Mouse (Mus musculus): ENCODE measurements at regions not wholly inside any gene's neighbourhood (a gene's known extent, or its start where the extent isn't known, plus 50 kb on each side); places are given as distances from the start of the nearest gene placed in this dataset.

- TF ChIP-seq POLR2A (IDR thresholded peaks at IDR 0.05; ENCODE audit: low read depth, low read length) (no peak), CTCF (IDR thresholded peaks at IDR 0.05; ENCODE audit: extremely low read depth, insufficient read length, insufficient replicate concordance, low read depth, low read length) (no peak)
- Histone ChIP-seq H3K4me1 (ENCODE audit: control insufficient read depth, insufficient read depth, insufficient read length, low read length) (no peaks in the 10 kb centered on the region), H3K36me3 (ENCODE audit: control insufficient read depth, insufficient read depth, low read length) (no peaks in the 10 kb centered on the region), H3K27me3 (ENCODE audit: control insufficient read depth, insufficient read depth, low read length) (no peaks in the 10 kb centered on the region), H3K4me3 (ENCODE audit: low read depth, low read length) (no peak overlapping the region), H3K27ac (ENCODE audit: insufficient read depth, low read depth, low read length) (no peak overlapping the region)
- WGBS = 66% methylated on average over 9 of the region's 9 CpGs
These were observed 162.6 kb downstream of the Inhbb start for GRCm38 (mm10) chr1:119259455-119259854.

- Histone ChIP-seq H3K36me3 (ENCODE audit: control insufficient read depth, insufficient read depth, low read length) (no peaks in the 10 kb centered on the region), H3K4me1 (ENCODE audit: control insufficient read depth, insufficient read depth, insufficient read length, low read length) (no peaks in the 10 kb centered on the region), H3K27ac (ENCODE audit: insufficient read depth, low read depth, low read length) (no peak overlapping the region), H3K27me3 (ENCODE audit: control insufficient read depth, insufficient read depth, low read length) (no peaks in the 10 kb centered on the region), H3K4me3 (ENCODE audit: low read depth, low read length) (no peak overlapping the region)
- 79% methylated on average over 8 of the region's 8 CpGs for WGBS
- no peak for TF ChIP-seq CTCF (IDR thresholded peaks at IDR 0.05; ENCODE audit: extremely low read depth, insufficient read length, insufficient replicate concordance, low read depth, low read length)
- no peak for TF ChIP-seq POLR2A (IDR thresholded peaks at IDR 0.05; ENCODE audit: low read depth, low read length)
These were observed 165.3 kb downstream of the Inhbb start for GRCm38 (mm10) chr1:119256769-119257168.

DNA sequence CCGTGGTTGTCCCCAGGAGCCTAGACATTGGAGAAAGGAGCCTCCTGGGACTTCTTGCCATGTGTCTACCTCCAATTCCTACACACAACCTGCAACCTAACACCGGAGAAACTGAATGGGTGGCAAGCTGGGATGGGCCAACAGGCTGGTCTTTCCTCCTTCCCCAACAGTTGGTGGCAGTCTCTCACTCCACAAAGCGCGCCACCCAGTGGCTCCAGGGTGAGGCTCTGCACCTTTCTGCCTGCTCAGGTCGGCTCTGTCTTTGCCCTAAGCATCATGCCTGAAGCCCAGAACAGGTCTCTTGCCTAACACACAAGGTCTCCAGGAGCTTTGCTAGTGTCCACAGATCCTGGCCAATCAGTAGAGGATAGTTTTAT, 166.0 kb downstream of the Inhbb start:
- Histone ChIP-seq H3K27ac (ENCODE audit: insufficient read depth, low read depth, low read length) (no peak overlapping the region), H3K36me3 (ENCODE audit: control insufficient read depth, insufficient read depth, low read length) (no peaks in the 10 kb centered on the region), H3K4me3 (ENCODE audit: low read depth, low read length) (no peak overlapping the region), H3K4me1 (ENCODE audit: control insufficient read depth, insufficient read depth, insufficient read length, low read length) (no peaks in the 10 kb centered on the region), H3K27me3 (ENCODE audit: control insufficient read depth, insufficient read depth, low read length) (no peaks in the 10 kb centered on the region)
- 49% methylated on average over 5 of the region's 5 CpGs for WGBS
- TF ChIP-seq POLR2A (IDR thresholded peaks at IDR 0.05; ENCODE audit: low read depth, low read length) (no peak), CTCF (IDR thresholded peaks at IDR 0.05; ENCODE audit: extremely low read depth, insufficient read length, insufficient replicate concordance, low read depth, low read length) (no peak)

DNA sequence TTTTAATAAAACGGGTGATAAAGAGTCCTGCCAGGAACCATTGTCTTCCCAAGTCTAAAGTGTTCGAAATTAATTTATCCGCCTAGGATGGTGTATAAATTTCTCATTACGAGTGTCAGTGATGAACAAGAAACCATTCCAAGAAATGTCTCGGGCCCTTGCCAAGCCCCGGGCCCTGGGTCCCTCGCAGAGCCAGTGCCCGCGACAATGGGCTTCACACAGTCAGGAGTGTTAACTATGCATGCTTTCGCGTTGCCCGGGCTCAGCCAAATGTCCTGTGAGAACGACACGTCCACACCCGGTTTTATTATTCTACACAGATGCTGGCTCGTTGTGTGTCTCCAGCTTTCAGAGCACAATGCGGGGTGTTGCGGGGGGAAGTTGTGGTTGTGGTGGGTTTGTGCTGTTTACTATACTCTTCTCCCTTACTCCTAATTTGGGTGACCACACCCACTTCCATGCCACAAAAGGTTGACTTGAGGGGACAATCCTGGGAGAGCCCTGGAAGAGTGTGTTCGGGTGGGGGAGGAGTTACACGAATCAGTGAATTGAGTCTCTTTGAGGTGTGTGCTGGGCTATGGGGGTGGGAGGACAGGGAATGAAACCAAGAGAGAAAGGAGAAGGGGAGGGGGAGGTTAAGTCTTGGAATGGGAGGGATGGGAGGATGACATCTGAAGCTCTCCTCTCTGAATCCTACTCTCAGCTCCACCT, 166.5 kb downstream of the Inhbb start:
- no peaks in the 10 kb centered on the region for H3K4me1 ChIP-seq (ENCODE audit: control insufficient read depth, insufficient read depth, insufficient read length, low read length)
- 71% methylated on average over 20 of the region's 20 CpGs for WGBS
- TF ChIP-seq CTCF (IDR thresholded peaks at IDR 0.05; ENCODE audit: extremely low read depth, insufficient read length, insufficient replicate concordance, low read depth, low read length) (no peak), POLR2A (IDR thresholded peaks at IDR 0.05; ENCODE audit: low read depth, low read length) (no peak)

DNA sequence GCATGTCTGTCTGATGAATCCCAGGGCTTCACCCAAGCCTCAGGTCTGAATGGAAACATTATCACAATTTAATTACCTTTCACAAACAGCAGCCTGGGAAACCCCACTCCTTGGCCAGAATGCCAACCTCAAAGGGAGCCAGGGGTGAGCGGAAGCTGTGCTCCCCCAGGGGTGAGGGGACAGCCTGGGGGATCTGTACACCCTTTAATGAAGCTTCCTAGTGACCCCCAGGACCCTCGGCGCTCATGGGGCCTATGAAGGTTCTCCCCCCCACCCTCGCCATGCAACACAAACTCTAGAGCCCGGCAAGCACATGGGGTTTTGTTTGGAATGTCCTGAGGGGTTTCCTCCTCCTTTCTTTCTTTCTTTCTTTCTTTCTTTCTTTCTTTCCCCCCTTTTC, 167.1 kb downstream of the Inhbb start:
- H3K27me3 ChIP-seq (ENCODE audit: control insufficient read depth, insufficient read depth, low read length) = no peaks in the 10 kb centered on the region
- H3K4me1 ChIP-seq (ENCODE audit: control insufficient read depth, insufficient read depth, insufficient read length, low read length) = no peaks in the 10 kb centered on the region
- H3K27ac ChIP-seq (ENCODE audit: insufficient read depth, low read depth, low read length) = no peak overlapping the region
- H3K36me3 ChIP-seq (ENCODE audit: control insufficient read depth, insufficient read depth, low read length) = no peaks in the 10 kb centered on the region
- TF ChIP-seq POLR2A (IDR thresholded peaks at IDR 0.05; ENCODE audit: low read depth, low read length) (no peak), CTCF (IDR thresholded peaks at IDR 0.05; ENCODE audit: extremely low read depth, insufficient read length, insufficient replicate concordance, low read depth, low read length) (no peak)
- 90% methylated on average over 5 of the region's 5 CpGs for WGBS
- no peak overlapping the region for H3K4me3 ChIP-seq (ENCODE audit: low read depth, low read length)

More for the DNA sequence above, 166.5 kb downstream of the Inhbb start:
- H3K27me3 ChIP-seq (ENCODE audit: control insufficient read depth, insufficient read depth, low read length) = no peaks in the 10 kb centered on the region
- H3K27ac ChIP-seq (ENCODE audit: insufficient read depth, low read depth, low read length) = no peak overlapping the region
- no peak overlapping the region for H3K4me3 ChIP-seq (ENCODE audit: low read depth, low read length)
- H3K36me3 ChIP-seq (ENCODE audit: control insufficient read depth, insufficient read depth, low read length) = no peaks in the 10 kb centered on the region

DNA sequence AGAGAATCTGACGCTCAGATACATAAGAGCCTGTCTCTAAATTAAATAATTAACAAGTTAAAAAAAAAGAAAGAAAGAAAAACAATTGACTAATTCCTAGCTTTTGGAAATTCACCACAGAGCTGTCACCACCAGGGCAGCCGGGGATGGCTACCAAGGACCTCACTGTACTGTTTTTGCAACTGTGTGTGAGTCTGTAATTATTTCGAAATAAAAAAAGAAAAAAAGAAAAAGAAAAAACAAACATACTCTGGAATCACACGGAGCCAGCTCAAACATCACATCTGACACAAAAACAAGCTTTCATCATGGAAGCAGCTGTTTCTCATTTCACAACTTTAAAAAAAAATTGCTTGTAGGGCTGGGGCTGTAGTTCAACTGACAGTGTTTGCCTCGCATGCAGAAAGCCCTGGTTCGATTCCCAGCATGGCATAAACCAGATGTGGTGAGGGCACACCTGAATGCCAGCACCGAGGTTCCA, 168.6 kb downstream of the Inhbb start:
- H3K27ac ChIP-seq (ENCODE audit: insufficient read depth, low read depth, low read length) = no peak overlapping the region
- 62% methylated on average over 7 of the region's 7 CpGs for WGBS
- no peaks in the 10 kb centered on the region for H3K27me3 ChIP-seq (ENCODE audit: control insufficient read depth, insufficient read depth, low read length)
- TF ChIP-seq CTCF (IDR thresholded peaks at IDR 0.05; ENCODE audit: extremely low read depth, insufficient read length, insufficient replicate concordance, low read depth, low read length) = no peak
- TF ChIP-seq POLR2A (IDR thresholded peaks at IDR 0.05; ENCODE audit: low read depth, low read length) = no peak
- no peaks in the 10 kb centered on the region for H3K36me3 ChIP-seq (ENCODE audit: control insufficient read depth, insufficient read depth, low read length)
- no peaks in the 10 kb centered on the region for H3K4me1 ChIP-seq (ENCODE audit: control insufficient read depth, insufficient read depth, insufficient read length, low read length)
- no peak overlapping the region for H3K4me3 ChIP-seq (ENCODE audit: low read depth, low read length)

- no peak overlapping the region for H3K27ac ChIP-seq (ENCODE audit: insufficient read depth, low read depth, low read length)
- no peak overlapping the region for H3K4me3 ChIP-seq (ENCODE audit: low read depth, low read length)
- H3K36me3 ChIP-seq (ENCODE audit: control insufficient read depth, insufficient read depth, low read length) = no peaks in the 10 kb centered on the region
- H3K4me1 ChIP-seq (ENCODE audit: control insufficient read depth, insufficient read depth, insufficient read length, low read length) = no peaks in the 10 kb centered on the region
- WGBS = 82% methylated on average over 6 of the region's 6 CpGs
- no peak for TF ChIP-seq POLR2A (IDR thresholded peaks at IDR 0.05; ENCODE audit: low read depth, low read length)
- no peak for TF ChIP-seq CTCF (IDR thresholded peaks at IDR 0.05; ENCODE audit: extremely low read depth, insufficient read length, insufficient replicate concordance, low read depth, low read length)
- H3K27me3 ChIP-seq (ENCODE audit: control insufficient read depth, insufficient read depth, low read length) = no peaks in the 10 kb centered on the region
These were observed 169.6 kb downstream of the Inhbb start for GRCm38 (mm10) chr1:119252403-119252802.
